Mouse (Mus musculus) cerebellum, adult 8-10 months (tissue): ENCODE measurements at regions not wholly inside any gene's neighbourhood (a gene's known extent, or its start where the extent isn't known, plus 50 kb on each side); places are given as distances from the start of the nearest gene placed in this dataset.
"Not testable (repeated sequence)": the region's sequence is repeated elsewhere in the genome, so short reads cannot be mapped to it uniquely, and the experiment has no call there.

Source experiments
- DNase-seq: peaks from one replicate; pipeline ENCODE4 v3.0.0; 2022

DNA sequence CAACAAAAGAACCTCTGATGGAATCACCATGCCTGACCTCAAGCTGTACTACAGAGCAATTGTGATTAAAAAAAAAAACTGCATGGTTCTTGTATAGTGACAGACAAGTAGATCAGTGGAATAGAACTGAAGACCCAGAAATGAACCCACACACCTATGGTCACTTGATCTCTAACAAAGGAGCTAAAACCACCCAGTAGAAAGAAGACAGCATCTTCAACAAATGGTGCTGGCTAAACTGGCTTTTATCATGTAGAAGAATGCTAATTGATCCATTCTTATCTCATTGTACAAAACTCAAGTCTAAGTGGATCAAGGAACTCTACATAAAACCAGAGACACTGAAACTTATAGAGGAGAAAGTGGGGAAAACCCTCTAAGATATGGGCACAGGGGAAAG is 284.8 kb upstream of the Shh start:
- DNase-seq = not testable (repeated sequence)

DNA sequence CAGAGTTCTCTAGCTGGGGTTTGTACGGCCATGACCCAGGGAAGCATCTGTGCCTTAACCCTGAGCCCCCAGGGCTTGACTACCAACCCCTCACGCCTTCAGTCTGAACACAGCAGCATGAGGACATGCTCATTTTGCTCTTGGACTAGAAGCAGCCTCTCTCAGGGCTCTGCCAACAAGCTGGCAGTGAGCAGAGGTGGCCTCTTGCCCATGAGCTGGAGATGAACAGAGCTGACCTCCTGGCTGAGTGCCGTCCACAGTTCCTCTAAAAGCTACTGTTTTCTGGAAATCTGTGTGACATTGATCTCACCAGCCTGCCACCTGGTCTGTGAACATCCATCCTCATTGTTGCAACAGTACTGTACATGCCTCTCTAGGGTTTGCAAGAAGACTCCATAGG is 267.7 kb upstream of the Shh start:
- DNase-seq = peak; percentile 79

GRCm38 (mm10) chr5:28722067-28722466 is 255.0 kb upstream of the Shh start:
- no peak for DNase-seq

- no peak for DNase-seq
These were observed 247.9 kb upstream of the Shh start for GRCm38 (mm10) chr5:28714978-28715377.

DNA sequence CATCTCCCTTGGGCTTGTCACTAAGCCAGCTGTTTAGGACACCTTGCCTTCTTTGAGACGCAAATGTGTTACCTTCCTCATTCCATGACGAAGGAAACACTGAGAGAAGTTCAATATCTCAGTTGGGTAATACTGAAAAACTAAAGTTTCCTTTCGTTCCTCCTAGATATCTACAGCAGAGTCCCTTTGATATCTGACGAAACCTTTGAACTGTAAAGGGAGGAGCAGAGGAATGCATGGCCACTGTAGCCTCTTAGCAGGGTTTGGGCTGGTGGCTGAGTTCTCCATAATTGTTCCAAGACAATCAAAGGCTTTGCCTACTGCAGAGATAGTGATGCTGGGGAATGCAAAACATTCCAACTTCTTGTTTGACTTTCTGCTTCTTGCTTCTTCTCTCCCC is 243.5 kb upstream of the Shh start:
- no peak for DNase-seq

DNA sequence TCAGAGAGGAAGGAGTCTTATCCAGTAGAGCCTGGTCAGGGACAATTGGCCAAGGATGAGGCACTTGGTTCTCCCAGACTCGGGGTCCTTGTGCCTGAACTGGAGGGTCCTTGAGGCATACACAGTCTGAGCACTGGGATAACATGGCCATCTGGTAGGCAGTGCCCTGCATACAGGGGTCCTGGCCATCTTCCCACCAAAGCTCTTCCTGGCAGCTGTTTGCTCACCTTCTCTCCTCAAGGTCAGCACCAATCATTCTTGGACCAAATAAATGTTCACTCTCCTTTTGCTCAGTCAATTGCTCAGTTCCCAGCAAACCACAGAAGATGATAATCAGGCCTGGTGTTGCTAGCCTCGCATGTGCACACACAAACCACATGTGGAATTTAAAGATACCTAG is 242.6 kb upstream of the Shh start:
- DNase-seq = no peak

DNA sequence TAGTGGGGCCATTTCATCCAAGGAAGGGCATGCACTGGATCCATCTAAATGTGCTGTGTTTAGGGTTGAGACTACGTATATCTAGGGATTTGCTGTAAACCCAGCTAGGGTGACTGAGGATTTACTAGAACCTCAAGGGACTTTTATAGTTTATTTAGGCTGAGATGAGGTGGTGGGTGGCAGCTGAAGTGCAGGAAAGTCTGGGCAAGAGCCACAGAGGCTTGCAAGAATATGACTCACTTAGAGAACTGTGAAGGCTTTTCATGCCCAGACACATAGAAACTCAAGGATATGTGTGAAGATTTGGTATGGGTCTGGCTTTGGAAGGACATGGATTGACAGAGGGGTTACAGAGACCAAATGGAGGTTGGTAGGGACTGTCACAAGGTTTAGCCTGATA is 237.3 kb upstream of the Shh start:
- DNase-seq = no peak

GRCm38 (mm10) chr5:28696966-28697365 is 229.9 kb upstream of the Shh start:
- no peak for DNase-seq

GRCm38 (mm10) chr5:28690110-28690509 is 223.1 kb upstream of the Shh start:
- no peak for DNase-seq

DNA sequence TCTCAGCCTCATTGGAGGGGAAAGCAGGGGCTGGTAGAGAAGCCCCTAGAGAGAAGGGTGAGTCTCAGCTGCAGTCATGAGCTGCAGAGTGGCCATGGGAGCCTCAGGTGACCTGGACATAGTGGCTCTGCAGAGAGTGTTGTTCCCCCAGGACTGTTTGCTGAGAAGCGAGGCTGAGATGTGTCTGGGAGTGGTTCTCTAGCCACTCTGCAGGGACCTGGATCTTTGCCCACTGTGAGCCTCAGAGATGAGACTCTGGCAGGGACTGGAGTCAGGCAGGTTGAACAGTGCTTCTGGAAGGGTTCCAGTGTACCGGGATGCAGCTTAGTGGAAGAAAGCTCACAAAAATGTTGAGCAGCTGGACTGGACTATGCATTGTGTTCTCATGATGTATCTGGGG is 222.6 kb upstream of the Shh start:
- peak; percentile 9 for DNase-seq

GRCm38 (mm10) chr5:28689136-28689535 is 222.1 kb upstream of the Shh start:
- no peak for DNase-seq

- DNase-seq = no peak
These were observed 215.8 kb upstream of the Shh start for GRCm38 (mm10) chr5:28682821-28683220.

DNA sequence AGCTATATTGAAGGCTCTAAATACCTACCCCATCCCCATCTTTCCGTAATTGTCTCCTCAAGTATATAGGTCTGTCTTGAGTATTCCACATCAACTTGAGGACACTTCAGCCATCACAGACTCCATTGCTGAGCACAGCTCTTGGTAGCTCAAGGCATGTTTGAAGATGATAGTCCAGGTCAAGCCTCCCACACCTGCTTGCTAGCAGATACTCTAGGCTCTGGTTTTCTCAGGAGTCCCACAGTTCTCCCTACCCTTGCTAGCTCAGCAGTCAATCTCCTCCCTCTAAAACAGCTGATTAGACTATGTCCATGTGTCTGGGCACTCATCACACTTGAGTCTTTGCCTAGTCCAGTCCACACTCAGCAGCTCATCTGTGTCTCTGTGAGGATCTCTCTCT is 213.3 kb upstream of the Shh start:
- no peak for DNase-seq

DNA sequence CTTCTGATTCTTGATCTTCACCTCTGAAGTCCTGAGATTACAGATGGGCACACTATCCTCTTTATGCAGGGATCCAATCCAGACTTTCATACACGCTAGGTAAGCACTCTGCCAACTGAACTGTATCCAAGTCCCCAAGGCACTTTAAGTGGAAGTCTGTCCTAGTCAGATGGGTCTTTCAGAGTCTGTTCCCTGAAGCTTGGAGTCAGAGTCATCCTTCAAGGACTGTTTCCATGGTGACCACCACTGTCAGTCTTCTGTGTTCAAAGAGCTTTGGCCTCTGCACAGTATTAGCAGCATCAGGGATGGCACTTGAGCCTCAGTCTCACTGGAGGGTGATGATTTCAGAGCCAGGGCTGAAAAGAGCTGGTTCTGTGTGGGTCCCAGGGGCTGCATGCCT is 212.7 kb upstream of the Shh start:
- DNase-seq = no peak

GRCm38 (mm10) chr5:28630186-28630585 is 163.1 kb upstream of the Shh start:
- DNase-seq = no peak

DNA sequence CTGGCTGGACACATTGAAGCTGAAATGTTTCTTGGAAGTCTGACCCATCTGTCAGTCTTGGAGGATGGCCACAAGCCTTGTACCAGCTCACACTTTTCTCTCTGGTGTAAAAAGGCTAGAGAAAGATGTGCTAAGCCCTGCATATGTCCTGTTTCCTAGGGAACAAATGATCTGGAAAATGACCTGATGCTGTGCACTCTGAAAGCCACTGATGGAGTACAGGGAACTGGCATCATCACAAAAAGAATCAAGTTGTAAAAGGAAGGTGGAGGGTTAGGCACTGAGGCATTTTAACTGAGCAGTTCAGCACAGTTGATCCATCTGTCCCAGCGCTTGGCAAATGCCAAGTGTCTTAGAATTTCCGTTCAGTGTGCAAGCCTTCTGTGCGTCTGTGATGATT is 144.8 kb upstream of the Shh start:
- DNase-seq = peak; percentile 41

- no peak for DNase-seq
These were observed 129.7 kb upstream of the Shh start for GRCm38 (mm10) chr5:28596537-28597314.

DNA sequence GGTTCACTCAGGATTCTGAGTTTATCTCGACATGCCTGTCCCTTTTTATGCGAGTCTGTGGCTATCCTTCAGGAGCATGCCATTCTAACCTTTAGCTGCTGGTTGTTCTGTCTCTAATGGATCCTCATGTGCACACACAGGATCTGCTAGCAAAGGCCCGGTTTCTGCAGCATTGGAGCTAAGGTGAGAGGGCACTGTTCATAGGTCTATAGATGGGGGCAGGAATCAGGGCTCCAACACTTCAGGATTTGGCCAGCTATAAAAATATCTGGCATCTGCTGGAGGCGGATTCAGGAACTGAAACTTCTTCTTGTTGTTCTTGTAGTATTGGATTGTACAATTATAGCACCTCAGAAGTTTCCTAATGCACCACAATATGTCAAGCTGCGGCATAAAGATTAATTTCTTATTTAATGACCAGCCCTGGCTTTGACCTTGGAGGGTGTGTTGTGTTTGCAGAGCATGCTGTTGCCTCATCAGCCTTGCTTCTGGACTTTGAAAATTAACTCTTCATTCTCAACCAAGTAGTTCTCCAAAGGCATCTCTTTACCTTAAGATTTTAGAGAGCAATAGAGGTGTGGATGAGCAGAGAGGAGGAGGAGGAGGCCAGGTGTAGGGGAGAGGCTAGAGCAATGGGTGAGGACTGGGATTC is 104.4 kb upstream of the Shh start:
- no peak for DNase-seq

- DNase-seq = no peak
These were observed 101.4 kb upstream of the Shh start for GRCm38 (mm10) chr5:28568417-28568816.

- DNase-seq = no peak
These were observed 100.4 kb upstream of the Shh start for GRCm38 (mm10) chr5:28567341-28567905.

DNA sequence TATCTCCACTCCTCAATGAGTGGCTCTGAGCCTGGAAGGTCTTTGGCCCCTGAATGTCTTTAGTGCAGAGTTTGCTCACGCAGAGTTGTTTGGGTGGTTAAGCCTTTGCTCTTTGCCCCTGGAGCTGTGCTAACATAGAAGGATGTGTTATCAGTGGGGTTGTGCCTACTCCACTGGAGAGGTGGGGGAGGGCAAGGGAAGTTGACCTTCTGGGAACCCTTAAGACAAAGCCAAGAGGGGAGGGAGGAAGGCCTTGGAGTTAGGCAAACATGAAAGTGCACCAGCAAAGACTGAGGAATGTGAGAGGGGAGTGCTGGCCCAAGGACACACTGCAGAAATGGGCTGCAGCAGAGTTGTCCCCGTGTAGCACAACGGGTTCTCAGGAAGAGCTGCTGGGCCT is 96.3 kb upstream of the Shh start:
- no peak for DNase-seq

DNA sequence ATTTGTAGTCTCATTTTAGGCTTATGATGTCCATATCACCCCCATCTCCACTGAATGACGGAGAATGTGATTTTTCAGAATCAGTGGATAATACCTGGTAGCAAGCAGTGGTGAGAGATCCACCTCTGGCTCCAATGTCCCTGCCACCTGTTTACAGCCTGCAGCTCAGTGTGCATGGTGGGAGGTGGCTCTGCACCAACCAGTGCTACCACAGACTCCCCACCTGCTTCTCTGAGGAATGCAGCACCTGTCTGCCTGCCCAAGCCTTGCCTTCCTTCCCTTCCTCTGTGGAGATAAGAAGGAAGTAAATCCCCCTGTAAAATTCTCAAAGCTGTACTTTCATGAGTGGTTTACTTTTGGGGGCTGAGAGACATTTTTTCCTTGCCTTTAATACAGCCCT is 95.9 kb upstream of the Shh start:
- no peak for DNase-seq

GRCm38 (mm10) chr5:28553543-28553942 is 86.5 kb upstream of the Shh start:
- no peak for DNase-seq

DNA sequence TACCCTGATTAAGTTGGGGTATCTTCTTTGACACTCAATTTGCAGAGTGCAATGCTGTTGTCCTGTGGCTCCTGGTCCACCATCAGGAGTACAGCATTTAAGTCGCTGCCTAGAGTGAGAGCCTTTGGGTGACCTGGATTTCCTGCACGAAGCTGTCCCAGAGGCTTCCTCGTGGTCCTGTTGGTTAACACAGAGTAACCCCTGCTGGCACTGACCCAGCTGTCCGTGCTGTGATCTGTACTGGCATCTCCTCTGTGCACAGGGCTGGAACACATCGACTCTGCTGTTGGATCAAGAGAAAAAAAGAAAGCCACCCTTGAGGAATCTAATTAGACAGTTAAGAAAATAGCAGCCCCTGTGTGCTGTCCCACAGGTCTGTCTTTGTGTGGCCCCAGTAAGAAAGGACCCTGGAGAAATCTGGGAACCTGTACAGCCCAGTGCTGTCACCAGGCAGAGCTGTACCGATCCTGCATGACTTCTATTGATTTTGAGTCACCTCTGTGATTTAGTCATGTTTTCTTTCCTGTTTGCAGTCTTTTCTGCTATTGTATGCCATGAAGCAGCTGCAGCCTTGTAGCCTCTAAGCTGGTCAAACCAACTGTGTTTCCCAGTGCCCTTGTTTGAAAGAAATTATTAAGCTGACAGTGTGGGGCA is 63.3 kb upstream of the Shh start:
- DNase-seq = no peak
